Mouse (Mus musculus): ENCODE data around the gene 9230102O04Rik. TPM values are rescaled to one million over a fixed set of nuclear protein-coding genes. Genes with fewer than 3 reads are reported as not detected.

Gene 9230102O04Rik
- polyA plus RNA-seq, 1 experiment from 2014 or later = not detected

DNA sequence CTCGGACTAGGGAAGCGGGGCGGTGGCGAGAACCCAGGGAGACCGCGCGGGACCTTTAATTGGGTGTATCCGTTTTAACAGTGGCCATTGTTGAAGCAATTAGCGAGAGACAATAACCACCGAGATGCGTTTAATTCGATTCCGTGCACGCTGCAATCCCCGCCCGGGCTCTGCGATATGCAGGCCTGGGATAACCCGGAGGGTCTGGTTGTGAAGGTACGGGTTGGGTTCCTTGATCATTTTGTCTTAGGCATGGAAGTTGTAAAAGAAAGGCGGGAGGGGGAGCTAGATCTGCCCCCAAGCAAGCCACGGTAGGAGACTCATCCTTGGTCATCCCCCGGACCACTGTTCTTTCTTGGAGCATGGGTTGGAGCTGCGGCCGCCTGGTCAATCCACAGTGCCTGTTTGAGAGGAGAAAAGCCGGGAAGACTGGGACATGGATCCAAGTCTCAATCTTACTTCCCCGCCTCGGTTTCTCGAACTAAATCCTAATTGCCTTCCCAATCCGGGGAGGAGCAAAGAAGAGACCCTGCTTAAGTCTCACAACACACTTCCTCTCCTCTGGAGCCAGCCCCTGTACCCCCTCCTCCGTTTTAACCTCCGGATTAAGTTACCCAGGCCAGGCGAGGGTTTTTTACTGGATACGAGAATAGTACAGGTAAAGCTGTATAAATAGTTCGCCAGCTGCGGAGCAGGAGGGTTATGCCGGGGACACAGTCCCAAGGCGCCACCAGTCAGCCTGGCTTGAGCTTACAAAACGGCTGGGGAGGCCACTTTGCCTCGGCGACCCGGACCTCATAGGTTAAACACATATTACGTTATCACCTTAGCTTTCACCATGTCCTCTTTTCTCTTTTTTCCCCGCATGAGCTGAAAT is 6.2 kb downstream of the 9230102O04Rik start:
- Histone ChIP-seq H3K27ac (ENCODE audit: low read depth, low read length) (no peak overlapping the region), H3K4me3 (ENCODE audit: low read depth, low read length) (peak overlapping the region; percentile 32), H3K9me3 (ENCODE audit: control insufficient read depth) (no peaks in the 10 kb centered on the region), H3K36me3 (ENCODE audit: control insufficient read depth, insufficient read depth) (no peaks in the 10 kb centered on the region), H3K4me1 (replicated peaks; ENCODE audit: control insufficient read depth, insufficient read depth, low read length) (no peaks in the 10 kb centered on the region), H3K27me3 (replicated peaks; ENCODE audit: control insufficient read depth, insufficient read depth, low read length) (peaks cover 91% of the 10 kb centered on the region), H3K4me2 (replicated peaks; ENCODE audit: low read depth) (peak overlapping the region; percentile 46), H3K9ac (ENCODE audit: low read depth, low read length) (no peak overlapping the region)
- ATAC-seq = no peak
- WGBS = under 1% methylated on average over 43 of the region's 43 CpGs
- no peak for TF ChIP-seq CTCF (IDR thresholded peaks at IDR 0.05; ENCODE audit: low read depth)

DNA sequence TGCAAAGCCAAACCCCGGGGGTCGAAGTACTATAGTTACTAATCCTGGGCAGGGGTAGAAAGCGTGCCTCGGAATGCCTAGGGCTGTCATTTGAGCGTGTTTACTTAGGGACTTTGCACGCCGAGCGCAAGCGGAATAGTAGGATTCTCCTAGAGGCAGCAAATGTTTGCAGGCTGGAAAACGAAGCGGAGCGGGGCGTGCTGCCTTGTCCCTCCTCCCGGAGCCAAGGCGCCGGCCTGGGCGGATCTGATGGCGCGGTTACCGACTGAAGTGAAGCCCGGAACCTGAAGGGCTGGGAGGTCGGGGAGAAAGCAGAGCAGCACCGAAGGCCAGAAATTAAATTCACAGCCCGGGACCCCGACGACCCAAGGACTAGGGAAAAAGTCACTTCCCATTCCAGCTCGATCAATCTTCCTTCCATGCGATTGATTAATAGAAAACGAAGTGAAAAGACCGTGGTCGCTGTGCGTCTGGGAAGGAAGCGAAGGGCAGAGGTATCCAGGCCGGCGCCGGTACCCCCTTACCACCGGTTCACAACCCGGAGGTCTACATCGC is 6.9 kb downstream of the 9230102O04Rik start:
- no peak for TF ChIP-seq CTCF (IDR thresholded peaks at IDR 0.05; ENCODE audit: low read depth)
- H3K9me3 ChIP-seq (ENCODE audit: control insufficient read depth) = no peaks in the 10 kb centered on the region
- ATAC-seq = no peak
- no peak overlapping the region for H3K9ac ChIP-seq (ENCODE audit: low read depth, low read length)
- no peaks in the 10 kb centered on the region for H3K4me1 ChIP-seq (replicated peaks; ENCODE audit: control insufficient read depth, insufficient read depth, low read length)
- H3K36me3 ChIP-seq (ENCODE audit: control insufficient read depth, insufficient read depth) = no peaks in the 10 kb centered on the region
- peak overlapping the region; percentile 32 for H3K4me3 ChIP-seq (ENCODE audit: low read depth, low read length)
- peak overlapping the region; percentile 46 for H3K4me2 ChIP-seq (replicated peaks; ENCODE audit: low read depth)
- 2% methylated on average over 39 of the region's 39 CpGs for WGBS
- H3K27ac ChIP-seq (ENCODE audit: low read depth, low read length) = no peak overlapping the region
- peaks cover 89% of the 10 kb centered on the region for H3K27me3 ChIP-seq (replicated peaks; ENCODE audit: control insufficient read depth, insufficient read depth, low read length)

DNA sequence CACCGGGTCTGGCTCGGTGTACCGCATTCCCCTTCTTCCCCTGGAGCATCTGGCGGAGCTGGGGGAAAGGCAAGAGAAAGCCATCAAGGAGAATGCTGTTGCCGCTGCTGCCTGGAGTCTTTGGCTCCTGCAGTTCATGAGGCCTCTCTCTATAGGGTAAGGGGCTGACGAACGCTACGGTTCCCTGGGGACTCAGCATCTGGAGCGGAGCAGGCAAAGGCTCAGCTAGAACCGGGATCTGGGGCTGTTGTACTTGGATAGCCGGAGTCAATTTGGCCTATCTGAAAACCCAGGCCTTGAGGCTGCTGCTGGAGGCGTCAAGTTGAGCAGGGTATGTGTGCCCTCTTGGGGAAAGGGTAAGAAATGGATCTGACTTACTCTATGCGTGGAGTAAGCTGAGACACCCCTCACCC is 7.7 kb downstream of the 9230102O04Rik start:
- ATAC-seq = no peak
- no peak overlapping the region for H3K9ac ChIP-seq (ENCODE audit: low read depth, low read length)
- 6% methylated on average over 13 of the region's 13 CpGs for whole genome bisulfite sequencing
- peaks cover 89% of the 10 kb centered on the region for H3K27me3 ChIP-seq (replicated peaks; ENCODE audit: control insufficient read depth, insufficient read depth, low read length)
- no peaks in the 10 kb centered on the region for H3K4me1 ChIP-seq (replicated peaks; ENCODE audit: control insufficient read depth, insufficient read depth, low read length)
- H3K9me3 ChIP-seq (ENCODE audit: control insufficient read depth) = no peaks in the 10 kb centered on the region
- H3K4me3 ChIP-seq (ENCODE audit: low read depth, low read length) = peak overlapping the region; percentile 26; the same call in 1 of the 2 replicates
- no peak overlapping the region; the same call in 1 of the 2 replicates for H3K4me2 ChIP-seq (replicated peaks; ENCODE audit: low read depth)
- H3K36me3 ChIP-seq (ENCODE audit: control insufficient read depth, insufficient read depth) = no peaks in the 10 kb centered on the region
- H3K27ac ChIP-seq (ENCODE audit: low read depth, low read length) = no peak overlapping the region
- TF ChIP-seq CTCF (IDR thresholded peaks at IDR 0.05; ENCODE audit: low read depth) = 0 out of 2 replicates have a peak, but pooled peaks have one; percentile 14

DNA sequence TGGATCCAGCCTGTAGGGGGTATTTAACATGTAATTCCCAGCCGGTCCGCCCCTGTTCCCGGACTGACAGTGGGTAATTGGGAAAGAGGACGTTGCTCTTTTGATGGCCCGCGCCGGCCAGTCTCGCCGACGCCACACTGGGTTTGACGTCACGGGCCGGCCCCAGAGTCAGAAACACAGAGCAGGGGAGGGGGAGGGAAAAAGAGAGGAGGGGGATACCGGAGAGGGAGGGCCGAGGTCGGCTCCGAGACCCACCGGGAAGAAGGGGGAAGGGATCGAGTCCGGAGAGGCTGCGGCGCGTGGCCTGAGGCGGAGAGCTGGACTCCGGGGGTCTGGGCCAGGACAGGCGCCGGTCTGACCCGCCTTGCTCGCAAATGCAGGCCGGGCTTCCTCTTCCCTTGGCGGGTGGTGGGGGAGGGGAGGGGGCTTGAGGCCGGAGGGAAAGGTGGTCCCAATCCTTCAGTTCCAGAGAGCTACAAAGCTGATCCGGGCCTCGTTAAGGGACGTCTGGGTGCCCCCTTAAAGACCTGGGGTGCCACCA is 8.2 kb downstream of the 9230102O04Rik start, which contains the start of gene 4930412O13Rik:
TSS of gene 4930412O13Rik (plus strand) at position 202 of the 541 bp plus-strand sequence.
- TF ChIP-seq CTCF (IDR thresholded peaks at IDR 0.05; ENCODE audit: low read depth) = no peak
- H3K4me2 ChIP-seq (replicated peaks; ENCODE audit: low read depth) = peak within 1 kb of the TSS; percentile 97
- no peaks in the 10 kb centered on the region for H3K9me3 ChIP-seq (ENCODE audit: control insufficient read depth)
- H3K4me1 ChIP-seq (replicated peaks; ENCODE audit: control insufficient read depth, insufficient read depth, low read length) = no peaks in the 10 kb centered on the region
- 2% methylated on average over 30 of the region's 35 CpGs for WGBS
- no peak within 1 kb of the TSS for H3K9ac ChIP-seq (ENCODE audit: low read depth, low read length)
- H3K36me3 ChIP-seq (ENCODE audit: control insufficient read depth, insufficient read depth) = no peaks in the 10 kb centered on the region
- peaks cover 89% of the 10 kb centered on the region for H3K27me3 ChIP-seq (replicated peaks; ENCODE audit: control insufficient read depth, insufficient read depth, low read length)
- ATAC-seq = no peak
- no peak within 1 kb of the TSS for H3K27ac ChIP-seq (ENCODE audit: low read depth, low read length)
- peak within 1 kb of the TSS; percentile 56 for H3K4me3 ChIP-seq (ENCODE audit: low read depth, low read length)

DNA sequence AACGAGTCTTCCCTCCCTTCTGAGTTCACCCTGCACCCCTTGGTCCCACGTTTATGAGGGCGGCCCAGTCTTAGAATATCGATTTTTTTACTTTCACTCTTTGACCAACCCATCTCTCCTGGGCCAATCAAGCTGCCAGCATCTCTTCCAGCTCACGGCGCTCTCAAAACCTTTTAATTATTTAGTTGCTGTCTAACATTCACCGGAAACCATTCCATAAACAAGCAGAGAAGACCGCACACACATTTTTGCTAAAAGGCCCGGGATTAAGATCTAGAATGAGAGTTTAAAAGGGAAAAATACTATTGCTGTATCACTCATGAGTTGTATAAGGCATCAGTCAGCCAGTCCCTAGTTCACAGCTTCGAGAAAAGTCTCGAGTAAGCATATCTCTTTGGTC is 9.1 kb downstream of the 9230102O04Rik start:
- Histone ChIP-seq H3K4me2 (replicated peaks; ENCODE audit: low read depth) (peak overlapping the region; percentile 97), H3K4me3 (ENCODE audit: low read depth, low read length) (peak overlapping the region; percentile 56; the same call in 1 of the 2 replicates), H3K4me1 (replicated peaks; ENCODE audit: control insufficient read depth, insufficient read depth, low read length) (no peaks in the 10 kb centered on the region), H3K9ac (ENCODE audit: low read depth, low read length) (no peak overlapping the region), H3K9me3 (ENCODE audit: control insufficient read depth) (no peaks in the 10 kb centered on the region), H3K27ac (ENCODE audit: low read depth, low read length) (no peak overlapping the region), H3K36me3 (ENCODE audit: control insufficient read depth, insufficient read depth) (no peaks in the 10 kb centered on the region), H3K27me3 (replicated peaks; ENCODE audit: control insufficient read depth, insufficient read depth, low read length) (peaks cover 90% of the 10 kb centered on the region)
- WGBS = 7% methylated on average over 11 of the region's 11 CpGs
- TF ChIP-seq CTCF (IDR thresholded peaks at IDR 0.05; ENCODE audit: low read depth) = no peak
- no peak for ATAC-seq

DNA sequence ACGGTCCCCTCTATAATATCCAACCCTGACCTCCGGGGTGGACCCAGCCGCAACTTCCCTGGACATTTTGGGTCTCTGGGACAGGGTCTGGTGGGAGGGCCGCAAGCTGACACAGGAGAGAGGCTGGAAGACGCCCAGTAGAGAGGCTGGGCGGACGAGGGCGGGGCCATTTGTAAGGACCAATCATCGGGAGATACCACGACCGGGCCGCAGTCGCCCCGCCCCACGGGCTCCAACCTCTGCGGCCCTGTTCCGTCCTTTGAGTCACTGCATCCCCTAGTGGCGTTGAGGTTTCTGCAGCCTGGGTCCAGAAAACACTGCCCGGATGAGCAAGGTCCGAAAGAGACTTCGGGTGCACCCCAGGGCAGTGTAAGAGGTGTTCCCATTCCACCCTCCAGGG is 9.8 kb downstream of the 9230102O04Rik start:
- H3K9ac ChIP-seq (ENCODE audit: low read depth, low read length) = no peak overlapping the region

More for the DNA sequence above, 9.8 kb downstream of the 9230102O04Rik start:
- H3K4me2 ChIP-seq (replicated peaks; ENCODE audit: low read depth) = peak overlapping the region; percentile 97
- peaks cover 90% of the 10 kb centered on the region for H3K27me3 ChIP-seq (replicated peaks; ENCODE audit: control insufficient read depth, insufficient read depth, low read length)
- ATAC-seq = peak; percentile 91
- H3K27ac ChIP-seq (ENCODE audit: low read depth, low read length) = no peak overlapping the region
- under 1% methylated on average over 21 of the region's 21 CpGs for WGBS
- no peaks in the 10 kb centered on the region for H3K4me1 ChIP-seq (replicated peaks; ENCODE audit: control insufficient read depth, insufficient read depth, low read length)
- no peaks in the 10 kb centered on the region for H3K9me3 ChIP-seq (ENCODE audit: control insufficient read depth)
- TF ChIP-seq CTCF (IDR thresholded peaks at IDR 0.05; ENCODE audit: low read depth) = peak; percentile 95
- no peaks in the 10 kb centered on the region for H3K36me3 ChIP-seq (ENCODE audit: control insufficient read depth, insufficient read depth)
- peak overlapping the region; percentile 56 for H3K4me3 ChIP-seq (ENCODE audit: low read depth, low read length)

All from intestine, postnatal 0 days (tissue).